21 mouse cellular contexts compared by ENCODE assay signal in the genomic region with DNA sequence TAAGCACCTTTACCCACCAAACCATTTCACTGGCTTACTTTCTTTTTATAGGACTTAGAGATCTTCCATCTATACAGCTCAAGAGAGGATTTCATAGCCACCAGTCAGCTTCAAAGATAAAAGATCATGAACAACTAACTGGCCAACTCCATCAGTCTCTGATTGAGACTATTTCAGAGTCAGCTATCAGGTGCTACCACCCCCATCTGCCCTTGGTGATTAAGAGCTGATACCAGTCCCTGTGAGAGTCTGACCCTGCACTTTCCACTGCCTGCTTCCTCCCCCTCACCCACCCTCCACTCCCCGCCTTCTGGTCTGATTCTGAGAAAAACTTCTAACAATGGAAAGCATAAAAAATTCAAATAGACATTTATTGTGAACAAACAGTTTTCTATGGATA. TPM values are rescaled to one million over a fixed set of nuclear protein-coding genes. Genes with fewer than 3 reads are reported as not detected.
DNase-seq lines count a peak whose midpoint lies in the region; ATAC-seq and TF ChIP-seq lines count a peak whose summit lies in the region.
"Had no signal": no experiment of that assay in that cellular context is flagged by ENCODE, and none has a peak within 500 bp of the region (broad histone marks: within the 10 kb centered on the region; RNA-seq: fewer than 3 reads in every experiment).

No protein-coding gene starts in this region.

- no peaks in the 10 kb centered on the region for H3K27me3 ChIP-seq in stomach, embryonic 15.5 days (replicated peaks)
- H3K27me3 ChIP-seq in stomach, postnatal 0 days (ENCODE audit: control insufficient read depth, insufficient read depth, low read length) = no peaks in the 10 kb centered on the region
- H3K27me3 ChIP-seq in liver, embryonic 13.5 days = no peaks in the 10 kb centered on the region
- H3K27me3 ChIP-seq in kidney, embryonic 16.5 days (ENCODE audit: insufficient read depth, low read length) = no peaks in the 10 kb centered on the region
- H3K27me3 ChIP-seq: forebrain, embryonic 12.5 days; hindbrain, embryonic 12.5 days; midbrain, embryonic 12.5 days; neural tube, embryonic 12.5 days had no signal

- no peak for TF ChIP-seq EP300 in stomach, postnatal 0 days (optimal IDR thresholded peaks at IDR 0.05)

- no peak overlapping the region for H3K4me2 ChIP-seq in stomach, embryonic 15.5 days
- no peak overlapping the region for H3K4me2 ChIP-seq in stomach, postnatal 0 days (replicated peaks; ENCODE audit: low read depth)
- peak overlapping the region; percentile 48 for H3K4me2 ChIP-seq in liver, embryonic 13.5 days
- H3K4me2 ChIP-seq in kidney, embryonic 16.5 days (replicated peaks; ENCODE audit: low read depth, low read length) = no peak overlapping the region
- H3K4me2 ChIP-seq: forebrain, embryonic 12.5 days; hindbrain, embryonic 12.5 days; midbrain, embryonic 12.5 days; neural tube, embryonic 12.5 days had no signal

- no peaks in the 10 kb centered on the region for H3K9me3 ChIP-seq in stomach, embryonic 15.5 days
- no peaks in the 10 kb centered on the region for H3K9me3 ChIP-seq in stomach, postnatal 0 days (ENCODE audit: control insufficient read depth, low read length)
- H3K9me3 ChIP-seq in liver, embryonic 13.5 days (replicated peaks) = no peaks in the 10 kb centered on the region
- no peaks in the 10 kb centered on the region for H3K9me3 ChIP-seq in kidney, embryonic 16.5 days (ENCODE audit: low read length)
- H3K9me3 ChIP-seq: forebrain, embryonic 12.5 days; hindbrain, embryonic 12.5 days; midbrain, embryonic 12.5 days; neural tube, embryonic 12.5 days had no signal

- no peaks in the 10 kb centered on the region for H3K4me1 ChIP-seq in stomach, embryonic 15.5 days
- H3K4me1 ChIP-seq in stomach, postnatal 0 days (replicated peaks; ENCODE audit: control insufficient read depth, insufficient read depth) = no peaks in the 10 kb centered on the region
- peaks cover 72% of the 10 kb centered on the region for H3K4me1 ChIP-seq in liver, embryonic 13.5 days (replicated peaks)
- H3K4me1 ChIP-seq in kidney, embryonic 16.5 days (ENCODE audit: insufficient read depth, low read length) = no peaks in the 10 kb centered on the region
- H3K4me1 ChIP-seq: forebrain, embryonic 12.5 days; hindbrain, embryonic 12.5 days; midbrain, embryonic 12.5 days; neural tube, embryonic 12.5 days had no signal

- TF ChIP-seq CTCF in stomach, postnatal 0 days (IDR thresholded peaks at IDR 0.05; ENCODE audit: low read depth) = no peak

- no peak overlapping the region for H3K4me3 ChIP-seq in stomach, embryonic 15.5 days (replicated peaks)
- no peak overlapping the region for H3K4me3 ChIP-seq in stomach, postnatal 0 days (ENCODE audit: low read depth, low read length)
- no peak overlapping the region for H3K4me3 ChIP-seq in liver, embryonic 13.5 days (replicated peaks)
- no peak overlapping the region for H3K4me3 ChIP-seq in kidney, embryonic 16.5 days (ENCODE audit: low read length)
- H3K4me3 ChIP-seq: forebrain, embryonic 12.5 days; hindbrain, embryonic 12.5 days; left cerebral cortex, adult 2 months; midbrain, embryonic 12.5 days; neural tube, embryonic 12.5 days had no signal

- peak; percentile 22 for DNase-seq in CD4-positive, CD25-positive, alpha-beta regulatory T cell, adult 2 months (ENCODE audit: low read depth, low spot score)
- DNase-seq in stomach, postnatal 0 days (ENCODE audit: low spot score) = no peak
- DNase-seq in liver, embryonic 13.5 days = peak; percentile 75
- DNase-seq in yolk sac, embryonic 10.5 days (ENCODE audit: low spot score) = peak; percentile 19
- DNase-seq in urinary bladder, adult 2 months (ENCODE audit: low spot score) = no peak
- DNase-seq: adrenal gland, postnatal 10 days; cerebellum, adult 11-12 months; cerebellum, postnatal 25 days; kidney, adult 2 months; kidney, postnatal 25 days; lung, adult 2 months; lung, postnatal 36 days had no signal

- H3K9ac ChIP-seq in stomach, embryonic 15.5 days = no peak overlapping the region
- H3K9ac ChIP-seq in stomach, postnatal 0 days (ENCODE audit: low read length) = no peak overlapping the region
- peak overlapping the region; percentile 50 for H3K9ac ChIP-seq in liver, embryonic 13.5 days
- no peak overlapping the region for H3K9ac ChIP-seq in kidney, embryonic 16.5 days (replicated peaks; ENCODE audit: low read length)
- H3K9ac ChIP-seq: forebrain, embryonic 12.5 days; hindbrain, embryonic 12.5 days; midbrain, embryonic 12.5 days; neural tube, embryonic 12.5 days had no signal

- no peak for ATAC-seq in CD4-positive, CD25-positive, alpha-beta regulatory T cell, adult 4 months
- ATAC-seq in stomach, embryonic 15.5 days (ENCODE audit: insufficient read depth, low FRiP score, low read depth) = peak; percentile 78; the same call in 1 of the 2 replicates
- no peak for ATAC-seq in stomach, postnatal 0 days (ENCODE audit: low FRiP score, low TSS enrichment)
- ATAC-seq in liver, embryonic 13.5 days (ENCODE audit: low read depth) = peak; percentile 99
- no peak for ATAC-seq in kidney, embryonic 16.5 days (ENCODE audit: low FRiP score, low TSS enrichment)
- ATAC-seq: inflammation-experienced regulatory T-cells, adult 6 months had no signal

- H3K27ac ChIP-seq in stomach, embryonic 15.5 days = no peak overlapping the region
- H3K27ac ChIP-seq in stomach, postnatal 0 days (replicated peaks) = no peak overlapping the region
- H3K27ac ChIP-seq in liver, embryonic 13.5 days = peak overlapping the region; percentile 83
- no peak overlapping the region for H3K27ac ChIP-seq in kidney, embryonic 16.5 days (ENCODE audit: low read length)
- H3K27ac ChIP-seq: forebrain, embryonic 12.5 days; hindbrain, embryonic 12.5 days; left cerebral cortex, adult 2 months; midbrain, embryonic 12.5 days; neural tube, embryonic 12.5 days had no signal

- no peaks in the 10 kb centered on the region for H3K36me3 ChIP-seq in stomach, embryonic 15.5 days
- H3K36me3 ChIP-seq in stomach, postnatal 0 days (ENCODE audit: control insufficient read depth, insufficient read depth, low read length) = no peaks in the 10 kb centered on the region
- no peaks in the 10 kb centered on the region for H3K36me3 ChIP-seq in liver, embryonic 13.5 days
- H3K36me3 ChIP-seq in kidney, embryonic 16.5 days (ENCODE audit: insufficient read depth, low read length) = no peaks in the 10 kb centered on the region
- H3K36me3 ChIP-seq: hindbrain, embryonic 12.5 days; midbrain, embryonic 12.5 days; neural tube, embryonic 12.5 days had no signal

- WGBS in stomach, embryonic 15.5 days = 86% methylated on average over 1 of the region's 1 CpGs
- 81% methylated on average over 1 of the region's 1 CpGs for WGBS in stomach, postnatal 0 days
- 24% methylated on average over 1 of the region's 1 CpGs for WGBS in liver, embryonic 13.5 days (ENCODE audit: insufficient replicate concordance)
- WGBS in kidney, embryonic 16.5 days = 92% methylated on average over 1 of the region's 1 CpGs

RNA-seq across cellular contexts. Expression of gene F2rl2, which starts 8.1 kb away (rescaled TPM):
- polyA plus RNA-seq in CD4-positive, CD25-positive, alpha-beta regulatory T cell, adult 4 months (2017; shearing (Covaris generic)) = 1 to 10 TPM; 3.9 to 4.3 TPM
- 0.42 and 0.67 TPM in 2 replicates for polyA plus RNA-seq in stomach, embryonic 15.5 days (2015; fragmentation: Nextera tagmentation; extraction: Ambion mirVana)
- 0.18 and 0.21 TPM in 2 replicates for polyA plus RNA-seq in stomach, postnatal 0 days (2015; fragmentation: Nextera tagmentation; extraction: Ambion mirVana)
- 13.4 and 17.9 TPM in 2 replicates for polyA plus RNA-seq in liver, embryonic 13.5 days (2015; fragmentation: Nextera tagmentation; extraction: Ambion mirVana)
- polyA plus RNA-seq in kidney, embryonic 16.5 days (2015; fragmentation: Nextera tagmentation; extraction: Ambion mirVana) = 0.22 and 0.30 TPM in 2 replicates
- 0.21 and 0.49 TPM in 2 replicates for polyA plus RNA-seq in urinary bladder, adult 2 months (2012; rRNA removed)

Comparison
In these comparisons a context has a peak if more than half of its experiments do, and no peak if none do; other contexts are left out.
1. ATAC-seq: peak in stomach, embryonic 15.5 days (single experiment) and liver, embryonic 13.5 days (single experiment); none in CD4-positive, CD25-positive, alpha-beta regulatory T cell, adult 4 months (single experiment), stomach, postnatal 0 days (single experiment) and kidney, embryonic 16.5 days (single experiment).
2. DNase-seq: peak in CD4-positive, CD25-positive, alpha-beta regulatory T cell, adult 2 months (single experiment), liver, embryonic 13.5 days (single experiment) and yolk sac, embryonic 10.5 days (single experiment); none in stomach, postnatal 0 days (single experiment) and urinary bladder, adult 2 months (single experiment).